24 mouse cellular contexts compared by ENCODE assay signal in genomic region chr2:72363449-72363848, GRCm38 (mm10).
DNase-seq lines count a peak whose midpoint lies in the region; ATAC-seq and TF ChIP-seq lines count a peak whose summit lies in the region.
"Had no signal": no experiment of that assay in that cellular context is flagged by ENCODE, and none has a peak within 500 bp of the region (broad histone marks: within the 10 kb centered on the region; RNA-seq: fewer than 3 reads in every experiment).

No protein-coding gene starts in this region.

- peaks cover 12% of the 10 kb centered on the region for H3K4me1 ChIP-seq in kidney, embryonic 15.5 days
- H3K4me1 ChIP-seq: hindbrain, embryonic 12.5 days; hindbrain, embryonic 15.5 days had no signal

- no peak overlapping the region for H3K4me2 ChIP-seq in kidney, embryonic 15.5 days
- H3K4me2 ChIP-seq: forebrain, embryonic 13.5 days; heart, embryonic 13.5 days; hindbrain, embryonic 12.5 days; hindbrain, embryonic 15.5 days had no signal

- TF ChIP-seq CTCF in gastrocnemius, adult 2 months (IDR thresholded peaks at IDR 0.05): no peak

- H3K4me3 ChIP-seq in gastrocnemius, adult 2 months: no peak overlapping the region
- H3K4me3 ChIP-seq in kidney, embryonic 15.5 days (replicated peaks): no peak overlapping the region
- H3K4me3 ChIP-seq: forebrain, embryonic 10.5 days; forebrain, embryonic 13.5 days; heart, adult 2 months; heart, embryonic 10.5 days; heart, embryonic 13.5 days; hindbrain, embryonic 12.5 days; hindbrain, embryonic 15.5 days had no signal

- no peaks in the 10 kb centered on the region for H3K36me3 ChIP-seq in kidney, embryonic 15.5 days
- H3K36me3 ChIP-seq: forebrain, embryonic 10.5 days; hindbrain, embryonic 12.5 days; hindbrain, embryonic 15.5 days had no signal

- no peaks in the 10 kb centered on the region for H3K27me3 ChIP-seq in kidney, embryonic 15.5 days
- H3K27me3 ChIP-seq: CH12.LX; forebrain, embryonic 13.5 days; heart, embryonic 13.5 days; hindbrain, embryonic 12.5 days; hindbrain, embryonic 15.5 days had no signal

- 73% methylated on average over 1 of the region's 1 CpGs for WGBS in kidney, embryonic 15.5 days

- no peak overlapping the region for H3K9ac ChIP-seq in kidney, embryonic 15.5 days
- H3K9ac ChIP-seq: forebrain, embryonic 13.5 days; heart, embryonic 13.5 days; hindbrain, embryonic 12.5 days; hindbrain, embryonic 15.5 days had no signal

- peak; percentile 91 for ATAC-seq in kidney, embryonic 15.5 days (replicated peaks; ENCODE audit: low FRiP score)
- ATAC-seq: activated CD4-positive, CD25-positive, alpha-beta regulatory T cell, adult 4 months; forebrain, embryonic 13.5 days; forebrain, embryonic 16.5 days had no signal

- DNase-seq in gastrocnemius, adult 2 months: no peak
- no peak for DNase-seq in gastrocnemius, adult 8-10 months (ENCODE audit: low spot score in 2 of 2)
- DNase-seq in kidney, adult 18-20 months: no peak
- DNase-seq in 3T3-L1 (ENCODE audit: low read depth, low spot score): peak; percentile 16
- DNase-seq in adipocyte (ENCODE audit: low spot score): no peak
- DNase-seq: adrenal gland, postnatal 10 days; adrenal gland, postnatal 36 days; B cell, adult 2 months; cerebellum, adult 18-20 months; cerebellum, adult 9-10 months; cerebellum, postnatal 14 days; gastrocnemius, postnatal 25 days; heart, adult 2 months had no signal

- intact Hi-C loops in gastrocnemius, adult 2 months (cut with DNase I): no loop called here

- 0 out of 2 replicates have a peak overlapping the region, but pooled peaks have one; percentile 38 for H3K27ac ChIP-seq in gastrocnemius, adult 2 months
- H3K27ac ChIP-seq in kidney, embryonic 15.5 days: no peak overlapping the region
- H3K27ac ChIP-seq: forebrain, embryonic 10.5 days; forebrain, embryonic 13.5 days; heart, adult 2 months; heart, embryonic 10.5 days; heart, embryonic 13.5 days; hindbrain, embryonic 12.5 days; hindbrain, embryonic 15.5 days had no signal

- no peaks in the 10 kb centered on the region for H3K9me3 ChIP-seq in kidney, embryonic 15.5 days (replicated peaks)
- H3K9me3 ChIP-seq: forebrain, embryonic 10.5 days; forebrain, embryonic 13.5 days; G1E; heart, embryonic 10.5 days; heart, embryonic 13.5 days; hindbrain, embryonic 12.5 days; hindbrain, embryonic 15.5 days had no signal
